Mouse (Mus musculus) cerebellum, adult 2 months (tissue): ENCODE measurements at regions not wholly inside any gene's neighbourhood (a gene's known extent, or its start where the extent isn't known, plus 50 kb on each side); places are given as distances from the start of the nearest gene placed in this dataset.

ENCODE experiments used
- CTCF ChIP-seq: fragments of 200-500 bp; IDR thresholded peaks from 2 replicates; pipeline ENCODE4 v1.5.1; 2011; ENCODE audit warnings: low read depth, mild to moderate bottlenecking, control low read depth, low read length, moderate library complexity, borderline replicate concordance; ENCODE audit not compliant: insufficient read depth
- POLR2A ChIP-seq: fragments of 200-500 bp; IDR thresholded peaks from 2 replicates; pipeline ENCODE4 v1.6.1; 2011; ENCODE audit warnings: low read length, control low read depth, borderline replicate concordance; ENCODE audit not compliant: insufficient read depth

GRCm38 (mm10) chr4:81999093-81999492 is 556.5 kb upstream of the Mpdz start:
- TF ChIP-seq POLR2A (no peak), CTCF (no peak)
